Mouse (Mus musculus) heart, embryonic 16.5 days (tissue): ENCODE results near the gene Camkmt. TPM values are rescaled to one million over a fixed set of nuclear protein-coding genes. Genes with fewer than 3 reads are reported as not detected.
A peak's percentile ranks its signal among the peaks of the same experiment; 100 is the strongest.

Source experiments
- ATAC-seq: fragments of 200-750 bp; cut with Nextera tagmentation; replicated peaks from 2 replicates; pipeline ENCODE4 v1.8.0; 2017; ENCODE audit warnings: moderate number of reproducible peaks; ENCODE audit not compliant: insufficient read depth, low FRiP score; ENCODE audit errors: extremely low read depth
- H3K27ac ChIP-seq: fragments of 300-500 bp; sonication (generic); 2 replicates; pipeline ENCODE4 v1.5.1; 2014; ENCODE audit warnings: mild to moderate bottlenecking, low read length, control low read depth, moderate library complexity
- H3K27me3 ChIP-seq: fragments of 300-500 bp; sonication (generic); 2 replicates; pipeline ENCODE4 v1.6.1; 2014; ENCODE audit warnings: low read length, mixed read lengths; ENCODE audit not compliant: control insufficient read depth, insufficient read depth
- H3K36me3 ChIP-seq: fragments of 300-500 bp; sonication (generic); 2 replicates; pipeline ENCODE4 v1.6.1; 2014; ENCODE audit not compliant: control insufficient read depth, insufficient read depth
- H3K4me1 ChIP-seq: fragments of 300-500 bp; sonication (generic); 2 replicates; pipeline ENCODE4 v1.6.1; 2014; ENCODE audit warnings: low read length, mixed read lengths; ENCODE audit not compliant: control insufficient read depth, insufficient read depth
- H3K4me2 ChIP-seq: fragments of 300-500 bp; sonication (generic); 2 replicates; pipeline ENCODE4 v1.6.1; 2014; ENCODE audit warnings: low read depth, mild to moderate bottlenecking, control low read depth, low read length
- H3K4me3 ChIP-seq: fragments of 300-500 bp; sonication (generic); 2 replicates; pipeline ENCODE4 v1.5.1; 2014; ENCODE audit warnings: mild to moderate bottlenecking, control low read depth, low read length
- H3K9ac ChIP-seq: fragments of 300-500 bp; sonication (generic); 2 replicates; pipeline ENCODE4 v1.6.1; 2014; ENCODE audit warnings: low read length, control low read depth
- H3K9me3 ChIP-seq: fragments of 300-500 bp; sonication (generic); replicated peaks from 2 replicates; pipeline ENCODE4 v1.6.1; 2016; ENCODE audit warnings: low read length; ENCODE audit not compliant: control insufficient read depth
- WGBS: fragments of 180-500 bp; shearing (Covaris S2); extraction: QIAGEN DNeasy Blood & Tissue Kit; methylation state at CpG from one replicate; pipeline ENCODE4 v1.1.7; 2014; 5-methylcytosine and 5-hydroxymethylcytosine counted together
- polyA plus RNA-seq: library from polyadenylated mRNA; unstranded; fragments of >200 nt; fragmentation: Nextera tagmentation; extraction: Ambion mirVana; gene quantifications from 2 replicates; pipeline ENCODE4 v1.2.1, GENCODE M21; 2015

Camkmt gene
- 5.7 and 6.7 TPM in 2 replicates for polyA plus RNA-seq

- Histone ChIP-seq H3K9me3 (no peaks in the 10 kb centered on the region), H3K4me3 (peak within 1 kb of the TSS; percentile 95), H3K9ac (peak within 1 kb of the TSS; percentile 89), H3K27ac (peak within 1 kb of the TSS; percentile 85), H3K4me2 (peak within 1 kb of the TSS; percentile 92), H3K4me1 (peaks cover 27% of the 10 kb centered on the region), H3K36me3 (no peaks in the 10 kb centered on the region), H3K27me3 (no peaks in the 10 kb centered on the region)
- under 1% methylated on average over 63 of the region's 63 CpGs for WGBS
- ATAC-seq = peak; percentile 98
Measured at GRCm38 (mm10) chr17:85090120-85091099, at the start of gene Camkmt, which contains the start of gene Prepl. Gene Camkmt, plus strand, starts transcription at chr17:85090552. Gene Prepl, minus strand, starts transcription at chr17:85090241.

DNA sequence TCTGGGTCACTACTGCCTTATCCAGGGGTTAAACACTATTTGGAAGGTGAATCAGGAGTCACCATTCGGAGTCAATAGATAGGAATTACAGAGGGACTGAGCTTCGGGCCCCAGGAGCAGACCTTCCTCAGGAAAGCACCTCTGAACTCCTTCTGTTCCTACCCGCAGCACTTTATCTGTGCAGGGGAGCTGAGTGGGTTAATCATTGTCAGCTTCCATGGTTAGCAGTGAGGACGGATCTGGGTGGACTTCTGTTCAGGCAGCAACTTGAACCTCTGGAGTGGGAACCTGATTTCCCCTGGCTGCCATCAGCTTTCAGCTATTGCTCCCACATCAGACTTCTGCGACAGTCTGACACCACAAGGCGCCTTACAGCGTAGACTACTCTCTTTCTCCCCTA lies 49.4 kb upstream of the Camkmt start:
- H3K9me3 ChIP-seq = no peaks in the 10 kb centered on the region
- H3K27ac ChIP-seq = no peak overlapping the region
- 69% methylated on average over 7 of the region's 7 CpGs for WGBS
- no peaks in the 10 kb centered on the region for H3K27me3 ChIP-seq
- no peaks in the 10 kb centered on the region for H3K4me1 ChIP-seq
- no peak for ATAC-seq
- no peaks in the 10 kb centered on the region for H3K36me3 ChIP-seq
- no peak overlapping the region for H3K9ac ChIP-seq
- no peak overlapping the region for H3K4me2 ChIP-seq
- H3K4me3 ChIP-seq = no peak overlapping the region

- H3K36me3 ChIP-seq = no peaks in the 10 kb centered on the region
- no peaks in the 10 kb centered on the region for H3K27me3 ChIP-seq
- no peak overlapping the region for H3K9ac ChIP-seq
- 77% methylated on average over 6 of the region's 6 CpGs for WGBS
- H3K4me2 ChIP-seq = no peak overlapping the region
- H3K4me1 ChIP-seq = no peaks in the 10 kb centered on the region
- no peak overlapping the region for H3K27ac ChIP-seq
- H3K4me3 ChIP-seq = no peak overlapping the region
- ATAC-seq = no peak
- H3K9me3 ChIP-seq = no peaks in the 10 kb centered on the region
Measured at GRCm38 (mm10) chr17:85042419-85042818, 47.9 kb upstream of the Camkmt start.

GRCm38 (mm10) chr17:85043404-85043816 lies 46.9 kb upstream of the Camkmt start:
- no peaks in the 10 kb centered on the region for H3K36me3 ChIP-seq
- H3K4me2 ChIP-seq = no peak overlapping the region
- H3K9ac ChIP-seq = no peak overlapping the region
- no peaks in the 10 kb centered on the region for H3K4me1 ChIP-seq
- 77% methylated on average over 6 of the region's 6 CpGs for WGBS
- H3K27me3 ChIP-seq = no peaks in the 10 kb centered on the region
- H3K4me3 ChIP-seq = no peak overlapping the region
- no peaks in the 10 kb centered on the region for H3K9me3 ChIP-seq
- ATAC-seq = no peak
- H3K27ac ChIP-seq = no peak overlapping the region

GRCm38 (mm10) chr17:85044466-85044865 lies 45.9 kb upstream of the Camkmt start:
- no peaks in the 10 kb centered on the region for H3K4me1 ChIP-seq
- no peaks in the 10 kb centered on the region for H3K9me3 ChIP-seq
- H3K4me3 ChIP-seq = no peak overlapping the region
- H3K36me3 ChIP-seq = no peaks in the 10 kb centered on the region
- H3K27ac ChIP-seq = no peak overlapping the region
- no peak overlapping the region for H3K4me2 ChIP-seq
- 90% methylated on average over 5 of the region's 5 CpGs for WGBS
- H3K27me3 ChIP-seq = no peaks in the 10 kb centered on the region
- no peak for ATAC-seq
- H3K9ac ChIP-seq = no peak overlapping the region

GRCm38 (mm10) chr17:85045160-85045559 lies 45.2 kb upstream of the Camkmt start:
- no peak overlapping the region for H3K9ac ChIP-seq
- ATAC-seq = no peak
- no peaks in the 10 kb centered on the region for H3K27me3 ChIP-seq
- no peak overlapping the region for H3K27ac ChIP-seq
- H3K4me3 ChIP-seq = no peak overlapping the region
- no peaks in the 10 kb centered on the region for H3K4me1 ChIP-seq
- H3K36me3 ChIP-seq = no peaks in the 10 kb centered on the region
- no peak overlapping the region for H3K4me2 ChIP-seq
- H3K9me3 ChIP-seq = no peaks in the 10 kb centered on the region
- WGBS = 80% methylated on average over 12 of the region's 12 CpGs

DNA sequence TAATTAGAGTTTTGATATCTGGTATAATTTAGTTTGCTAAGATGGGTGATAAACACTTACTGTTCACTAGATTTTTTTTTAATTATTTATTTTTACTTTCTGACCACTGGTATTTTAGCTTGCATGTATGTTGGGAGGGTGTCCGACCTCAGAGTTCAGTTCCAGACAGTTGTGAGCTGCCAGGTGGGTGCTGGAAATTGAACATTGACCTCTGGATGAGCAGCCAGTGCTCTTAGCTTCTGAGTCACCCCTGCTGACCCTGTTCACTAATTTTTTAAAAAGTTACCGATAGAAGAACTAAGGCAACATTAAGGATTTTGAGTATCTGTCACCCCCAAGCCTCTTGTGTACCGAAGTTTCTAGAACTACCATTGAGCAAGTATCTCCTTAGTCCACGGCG lies 42.0 kb upstream of the Camkmt start:
- Histone ChIP-seq H3K27ac (no peak overlapping the region), H3K4me3 (no peak overlapping the region), H3K27me3 (no peaks in the 10 kb centered on the region), H3K4me2 (no peak overlapping the region), H3K4me1 (peaks cover 9% of the 10 kb centered on the region), H3K36me3 (no peaks in the 10 kb centered on the region), H3K9ac (no peak overlapping the region), H3K9me3 (no peaks in the 10 kb centered on the region)
- no peak for ATAC-seq
- WGBS = 92% methylated on average over 5 of the region's 5 CpGs

DNA sequence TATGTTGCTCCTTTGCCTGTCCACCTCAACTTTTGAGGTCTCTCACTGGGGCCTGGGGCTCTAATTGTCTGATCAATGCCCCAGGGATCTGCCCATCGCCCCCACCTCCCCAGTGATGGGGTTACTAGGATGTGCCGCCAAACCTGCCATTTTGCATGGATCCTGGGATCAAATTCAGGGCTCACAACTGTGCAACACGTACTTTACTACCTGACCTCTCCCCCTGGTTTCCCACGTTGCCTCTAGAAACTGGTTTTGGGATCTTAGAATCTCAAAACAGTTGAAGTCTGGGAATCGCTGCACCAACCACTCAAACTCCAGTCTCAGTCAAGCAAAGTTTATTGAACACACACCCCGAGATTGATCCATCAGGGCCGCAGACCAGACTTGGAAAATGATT lies 32.1 kb upstream of the Camkmt start:
- Histone ChIP-seq H3K4me3 (no peak overlapping the region), H3K9ac (no peak overlapping the region), H3K36me3 (peaks cover 3% of the 10 kb centered on the region; the same call in 1 of the 2 replicates), H3K27me3 (no peaks in the 10 kb centered on the region), H3K9me3 (no peaks in the 10 kb centered on the region), H3K27ac (no peak overlapping the region), H3K4me1 (no peaks in the 10 kb centered on the region), H3K4me2 (no peak overlapping the region)
- 86% methylated on average over 7 of the region's 7 CpGs for WGBS
- no peak for ATAC-seq

DNA sequence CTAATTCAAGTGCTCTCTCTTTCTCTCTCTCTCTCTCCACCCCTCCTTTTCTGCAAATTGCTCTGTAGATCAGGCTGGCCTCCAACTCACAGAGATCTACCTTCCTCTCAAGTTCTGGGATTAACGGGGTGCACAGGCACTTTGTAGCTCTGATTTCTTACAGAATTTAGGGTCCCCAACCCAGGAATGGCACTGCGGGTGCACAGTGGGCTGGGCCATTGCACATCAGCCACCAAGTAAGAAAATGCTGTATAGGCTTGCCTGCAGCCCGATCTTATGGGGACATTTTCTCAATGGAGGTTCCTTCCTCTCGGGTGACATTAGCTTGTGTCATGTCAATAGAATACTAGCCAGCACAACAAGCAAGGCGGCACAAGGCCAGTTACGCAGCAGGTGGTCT lies 31.2 kb upstream of the Camkmt start:
- H3K27me3 ChIP-seq = no peaks in the 10 kb centered on the region
- no peak overlapping the region for H3K9ac ChIP-seq
- ATAC-seq = no peak
- peaks cover 3% of the 10 kb centered on the region; the same call in 1 of the 2 replicates for H3K36me3 ChIP-seq
- WGBS = 89% methylated on average over 6 of the region's 6 CpGs
- no peak overlapping the region for H3K4me3 ChIP-seq
- no peak overlapping the region for H3K4me2 ChIP-seq
- no peaks in the 10 kb centered on the region for H3K9me3 ChIP-seq
- no peaks in the 10 kb centered on the region for H3K4me1 ChIP-seq
- H3K27ac ChIP-seq = no peak overlapping the region
